Mouse (Mus musculus) ovary, postnatal 10 days (tissue): ENCODE measurements at regions not wholly inside any gene's neighbourhood (a gene's known extent, or its start where the extent isn't known, plus 50 kb on each side); places are given as distances from the start of the nearest gene placed in this dataset.

ENCODE experiments used
- DNase-seq: peaks from one replicate; pipeline ENCODE4 v3.0.0; 2022; ENCODE audit warnings: low spot score

- DNase-seq, result no peak
Observed at GRCm38 (mm10) chr4:83915871-83916270, 390.5 kb downstream of the Ccdc171 start.

DNA sequence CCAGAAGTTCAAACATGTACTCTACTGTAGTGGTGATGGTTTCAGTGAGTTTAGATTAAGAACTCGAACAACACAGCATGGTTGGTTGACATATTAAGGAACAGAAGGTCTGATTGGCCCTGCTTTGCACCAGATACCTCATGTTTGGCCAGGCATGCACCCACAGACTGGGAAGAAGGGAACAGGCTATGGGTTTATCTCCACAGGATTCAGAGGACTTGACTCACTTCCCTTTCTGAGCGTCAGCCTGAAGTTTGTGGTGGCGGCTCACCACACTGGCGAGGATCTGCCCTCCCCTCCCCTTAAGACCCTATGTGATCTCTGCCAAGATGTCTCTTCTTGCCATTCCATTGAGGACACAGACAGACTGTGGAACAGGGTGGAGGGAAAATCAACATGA is 391.7 kb downstream of the Ccdc171 start:
- DNase-seq, result no peak

GRCm38 (mm10) chr4:83918093-83918492 is 392.7 kb downstream of the Ccdc171 start:
- DNase-seq, result no peak

DNA sequence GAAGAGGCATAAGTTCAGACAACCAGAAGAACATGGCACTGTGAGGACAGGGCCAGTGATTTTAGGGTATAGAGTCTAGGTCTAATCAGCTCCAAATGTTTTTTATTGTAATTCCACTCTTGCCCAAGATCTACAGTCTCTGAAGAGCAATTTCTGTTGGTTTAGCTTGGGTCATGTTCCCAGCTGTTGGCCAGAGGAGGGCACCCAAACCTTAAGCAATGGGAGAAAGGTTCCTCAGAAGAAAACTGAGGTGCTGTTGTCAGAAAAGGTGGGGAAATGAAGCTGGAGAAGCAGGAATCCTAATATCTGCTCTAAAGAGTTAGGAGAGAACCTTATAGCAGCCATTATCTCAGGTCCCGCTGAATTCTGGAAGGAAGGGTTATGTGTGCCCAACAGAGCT is 393.7 kb downstream of the Ccdc171 start:
- no peak for DNase-seq

GRCm38 (mm10) chr4:83925118-83925842 is 399.9 kb downstream of the Ccdc171 start:
- no peak for DNase-seq

- no peak for DNase-seq
Observed at GRCm38 (mm10) chr4:83926195-83926731, 400.9 kb downstream of the Ccdc171 start.

DNA sequence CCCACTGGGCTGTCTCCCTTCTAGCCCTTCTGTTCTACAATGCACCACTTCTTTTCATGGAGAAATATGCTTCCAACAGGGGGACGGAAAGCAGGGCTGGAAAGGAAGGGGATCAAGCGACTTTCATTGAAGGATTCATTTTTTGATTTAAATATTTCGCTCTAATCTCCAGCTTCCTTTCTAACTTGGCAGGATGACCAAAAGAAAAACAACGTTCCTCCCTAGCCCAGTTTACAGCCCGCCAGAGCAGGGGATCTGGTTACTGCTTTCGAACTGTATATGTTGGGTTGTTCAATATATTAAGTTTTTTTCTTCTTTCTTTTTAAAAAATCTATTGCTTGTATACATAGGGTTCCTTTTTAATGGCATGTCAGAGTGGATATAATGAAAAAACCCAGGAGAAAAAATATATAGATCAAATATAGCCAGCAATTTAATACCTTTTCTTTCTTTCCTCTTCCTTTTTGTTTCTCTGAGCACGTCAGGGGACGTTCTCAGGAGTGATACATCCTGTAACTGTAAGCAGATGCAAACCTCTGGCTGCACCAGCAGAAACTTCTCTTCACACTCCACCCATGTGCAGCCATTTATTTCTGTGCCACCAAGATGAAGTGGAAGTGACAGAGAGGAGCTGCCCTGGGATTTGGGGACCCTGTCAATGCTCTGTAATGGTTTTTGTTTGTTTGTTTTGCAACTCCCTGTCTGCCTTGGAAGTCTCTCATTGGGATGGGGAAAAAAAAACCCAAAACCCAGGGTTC is 406.7 kb downstream of the Ccdc171 start:
- DNase-seq, result no peak

GRCm38 (mm10) chr4:83941693-83942092 is 416.3 kb downstream of the Ccdc171 start:
- no peak for DNase-seq

DNA sequence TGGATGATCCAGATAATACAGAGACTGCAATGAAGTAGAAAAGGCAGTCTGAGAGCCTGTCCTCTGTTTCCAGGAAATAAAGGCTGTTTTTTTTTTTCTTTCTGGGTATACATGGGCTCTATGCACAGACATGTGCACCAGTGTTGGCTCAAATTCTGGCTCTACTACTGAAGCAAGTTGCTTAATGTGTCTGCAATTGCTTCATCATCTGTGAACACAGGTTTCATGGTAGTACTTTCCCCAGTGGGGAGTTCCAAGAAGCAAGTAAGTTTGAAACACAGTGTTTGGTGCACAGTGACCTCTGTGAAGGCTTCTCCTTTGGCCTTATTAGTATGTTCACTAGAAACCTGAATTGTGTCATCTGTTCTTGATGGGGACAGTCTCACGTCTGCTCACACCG is 424.3 kb downstream of the Ccdc171 start:
- DNase-seq, result no peak

GRCm38 (mm10) chr4:83950809-83951409 is 425.6 kb downstream of the Ccdc171 start:
- no peak for DNase-seq

GRCm38 (mm10) chr4:83956252-83956904 is 431.0 kb downstream of the Ccdc171 start:
- no peak for DNase-seq

GRCm38 (mm10) chr4:83957217-83957692 is 431.9 kb downstream of the Ccdc171 start:
- no peak for DNase-seq

DNA sequence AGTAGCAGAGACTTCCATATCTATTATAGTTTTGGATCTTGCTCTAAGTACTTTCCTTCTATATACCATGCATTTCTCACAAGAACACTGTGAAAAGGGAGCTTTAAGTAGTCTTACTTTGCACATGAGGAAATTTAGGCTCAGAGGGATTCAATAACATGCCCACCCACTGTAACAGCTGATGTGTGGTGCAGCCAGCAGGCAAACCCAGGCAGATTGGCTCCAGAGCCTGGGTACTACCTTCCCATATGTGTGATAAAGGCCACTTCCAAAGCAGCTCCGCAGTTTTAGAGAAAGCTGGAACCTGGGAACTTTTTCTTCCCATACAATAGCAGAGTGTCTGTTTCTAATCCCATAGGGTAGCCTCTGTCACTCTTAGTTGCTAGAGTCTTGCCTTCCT is 441.6 kb downstream of the Ccdc171 start:
- no peak for DNase-seq

DNA sequence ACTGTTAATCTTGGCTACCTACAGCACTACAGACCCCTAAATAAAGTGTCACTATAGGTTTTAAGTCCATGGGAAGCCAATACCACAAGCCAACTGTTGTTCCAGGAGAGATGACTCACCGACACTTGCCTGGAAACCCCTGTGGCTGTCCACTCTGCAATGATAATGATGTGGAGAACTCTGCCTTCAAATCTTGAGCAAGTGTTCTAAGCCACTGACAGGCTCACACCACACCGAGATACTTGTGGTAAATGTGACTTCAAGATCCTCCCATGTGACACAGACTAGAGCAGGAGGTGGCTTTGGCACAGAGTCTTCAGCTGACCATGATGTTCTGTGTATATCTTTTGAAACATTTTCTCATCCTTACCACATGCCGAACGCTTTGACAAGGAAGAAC is 447.8 kb downstream of the Ccdc171 start:
- DNase-seq, result no peak

GRCm38 (mm10) chr4:83974214-83975012 is 449.1 kb downstream of the Ccdc171 start:
- no peak for DNase-seq

GRCm38 (mm10) chr4:83975569-83975968 is 450.2 kb downstream of the Ccdc171 start:
- no peak for DNase-seq

DNA sequence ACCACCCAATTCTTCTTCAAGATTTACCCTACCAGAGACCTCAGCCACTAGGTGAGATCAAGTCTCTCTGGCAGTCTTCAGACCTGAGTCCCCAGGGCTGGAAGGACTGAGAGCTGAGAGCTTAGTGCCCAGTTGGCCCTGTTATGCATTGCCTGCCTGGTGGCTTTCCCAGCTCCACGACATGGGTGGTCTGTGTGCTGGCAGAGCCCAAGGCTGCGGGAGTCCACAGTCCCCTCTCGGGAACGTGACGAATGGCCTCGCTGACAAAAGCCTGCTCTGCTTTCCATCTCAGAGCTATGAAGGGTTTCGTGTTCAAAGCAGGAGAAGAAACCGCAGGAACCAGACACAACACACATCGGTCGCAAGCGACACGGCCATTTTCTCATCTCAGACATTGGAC is 450.7 kb downstream of the Ccdc171 start:
- DNase-seq, result no peak

DNA sequence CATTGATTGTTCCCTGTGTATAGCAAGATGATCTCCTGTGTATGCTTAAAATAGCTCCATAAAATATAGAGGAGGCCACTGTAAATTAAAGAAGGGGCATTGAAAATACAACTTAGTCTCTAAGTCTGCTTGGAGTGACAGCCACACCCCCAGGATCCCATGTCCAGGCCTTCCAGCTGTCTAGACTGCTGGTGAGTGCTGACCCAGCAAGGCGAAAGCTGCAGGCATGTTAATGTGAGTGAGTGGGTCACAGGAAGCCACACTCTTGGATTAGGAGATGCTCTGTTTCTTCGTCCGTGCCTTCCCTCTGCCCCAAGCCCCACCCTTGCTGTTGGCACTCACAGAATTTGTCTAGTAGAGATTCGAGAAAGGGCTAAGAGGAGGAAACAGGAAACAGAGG is 453.7 kb downstream of the Ccdc171 start:
- DNase-seq, result no peak

DNA sequence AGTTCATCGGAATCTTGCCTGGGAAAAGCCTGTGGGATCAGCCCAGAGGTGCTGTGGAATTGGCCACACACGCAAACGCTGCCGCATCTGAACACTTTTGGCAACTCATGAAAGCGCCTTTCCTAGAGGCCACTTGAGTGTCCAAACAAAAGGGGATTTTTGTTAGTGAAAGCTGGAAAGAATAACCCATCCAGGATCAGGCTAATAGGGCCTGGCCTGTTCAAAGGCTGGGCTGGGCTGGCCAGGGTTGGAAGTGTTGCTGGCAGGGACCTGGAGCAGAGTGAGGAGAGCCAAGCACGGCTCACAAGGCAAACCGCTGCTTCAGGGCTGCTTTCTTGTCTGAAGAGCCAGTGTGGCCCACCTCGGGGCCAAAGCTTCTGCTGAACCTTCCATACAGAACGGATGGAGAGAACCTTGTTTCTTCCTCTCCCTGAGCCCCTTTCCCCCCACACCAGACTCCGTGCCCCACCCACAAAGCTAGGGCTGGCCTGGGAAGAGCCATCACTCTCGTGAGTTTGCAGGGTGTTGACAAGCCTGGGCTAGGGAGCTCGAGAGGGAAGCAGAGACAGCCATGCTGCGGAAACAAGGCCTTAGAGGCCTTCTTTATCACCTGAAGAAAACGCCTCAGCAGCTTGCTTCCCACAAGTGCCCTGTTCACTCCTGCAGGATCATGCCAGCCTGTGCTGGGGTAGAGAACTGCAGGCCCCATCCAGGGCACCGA is 459.5 kb downstream of the Ccdc171 start:
- DNase-seq, result no peak

GRCm38 (mm10) chr4:83985451-83985850 is 460.1 kb downstream of the Ccdc171 start:
- no peak for DNase-seq
